Mouse (Mus musculus) adrenal gland (tissue): ENCODE measurements around the gene Notch1.

Experiments used
- intact Hi-C: fragments of 180-260 bp; cut with DNase I; formaldehyde crosslinking; loops from one replicate; pipeline ENCODE4 v1.15.1; 2025

Notch1 gene

GRCm38 (mm10) chr2:26501651-26502141, 14.8 kb downstream of the Notch1 start:
- intact Hi-C loops, result no loop called here

GRCm38 (mm10) chr2:26500599-26501370, 15.7 kb downstream of the Notch1 start:
- intact Hi-C loops, result no loop called here

GRCm38 (mm10) chr2:26500027-26500598, 16.4 kb downstream of the Notch1 start:
- intact Hi-C loops, result no loop called here

GRCm38 (mm10) chr2:26498694-26499093, 17.8 kb downstream of the Notch1 start:
- intact Hi-C loops, result no loop called here

- intact Hi-C loops, result no loop called here
Measured at GRCm38 (mm10) chr2:26497861-26498533, 18.5 kb downstream of the Notch1 start.

GRCm38 (mm10) chr2:26496451-26496850, 20.0 kb downstream of the Notch1 start:
- intact Hi-C loops, result no loop called here

GRCm38 (mm10) chr2:26495701-26496100, 20.8 kb downstream of the Notch1 start:
- intact Hi-C loops, result no loop called here

- intact Hi-C loops, result no loop called here
Measured at GRCm38 (mm10) chr2:26494991-26495390, 21.5 kb downstream of the Notch1 start.

GRCm38 (mm10) chr2:26494396-26494795, 22.1 kb downstream of the Notch1 start:
- intact Hi-C loops, result no loop called here

GRCm38 (mm10) chr2:26493021-26493781, 23.3 kb downstream of the Notch1 start:
- intact Hi-C loops, result no loop called here

- intact Hi-C loops, result no loop called here
Measured at GRCm38 (mm10) chr2:26490760-26491301, 25.6 kb downstream of the Notch1 start.

GRCm38 (mm10) chr2:26488535-26489135, 27.8 kb downstream of the Notch1 start:
- intact Hi-C loops, result no loop called here

GRCm38 (mm10) chr2:26487322-26488021, 29.0 kb downstream of the Notch1 start:
- intact Hi-C loops, result no loop called here

- intact Hi-C loops, result no loop called here
Measured at GRCm38 (mm10) chr2:26486835-26487321, 29.6 kb downstream of the Notch1 start.

GRCm38 (mm10) chr2:26486264-26486810, 30.1 kb downstream of the Notch1 start:
- intact Hi-C loops, result no loop called here

GRCm38 (mm10) chr2:26485710-26486109, 30.8 kb downstream of the Notch1 start:
- intact Hi-C loops, result no loop called here

- intact Hi-C loops, result no loop called here
Measured at GRCm38 (mm10) chr2:26485278-26485677, 31.2 kb downstream of the Notch1 start.

GRCm38 (mm10) chr2:26484169-26484568, 32.3 kb downstream of the Notch1 start:
- intact Hi-C loops, result no loop called here

- intact Hi-C loops, result no loop called here
Measured at GRCm38 (mm10) chr2:26483230-26483869, 33.1 kb downstream of the Notch1 start.
